Mouse (Mus musculus): ENCODE results near the gene Asl.

- TF ChIP-seq CTCF (IDR thresholded peaks at IDR 0.05; ENCODE audit: insufficient read depth, low read depth, low read length), result no peak
- no peak for TF ChIP-seq POLR2A (IDR thresholded peaks at IDR 0.05; ENCODE audit: insufficient read depth, low read depth, low read length)
Measured at GRCm38 (mm10) chr5:129991898-129992297, 37.1 kb downstream of the Asl start.

Measured in olfactory bulb, adult 2 months (tissue).